Mouse (Mus musculus) neural tube, embryonic 13.5 days (tissue): Measurements from ENCODE around the gene Sema7a. TPM values are rescaled to one million over a fixed set of nuclear protein-coding genes. Genes with fewer than 3 reads are reported as not detected.

Experiments used
- ATAC-seq: fragments of 200-750 bp; cut with Nextera tagmentation; 2 replicates; pipeline ENCODE4 v1.8.0; 2017; ENCODE audit warnings: low read depth, mild to moderate bottlenecking, moderate TSS enrichment, moderate library complexity
- H3K27ac ChIP-seq: fragments of 300-500 bp; sonication (generic); replicated peaks from 2 replicates; pipeline ENCODE4 v1.5.1; 2015; ENCODE audit warnings: moderate library complexity, mild to moderate bottlenecking, inconsistent platforms
- H3K27me3 ChIP-seq: fragments of 300-500 bp; sonication (generic); 2 replicates; pipeline ENCODE4 v1.6.1; 2015; ENCODE audit warnings: mild to moderate bottlenecking, inconsistent platforms
- H3K36me3 ChIP-seq: fragments of 300-500 bp; sonication (generic); 2 replicates; pipeline ENCODE4 v1.6.1; 2015; ENCODE audit warnings: mild to moderate bottlenecking, inconsistent platforms
- H3K4me1 ChIP-seq: fragments of 300-500 bp; sonication (generic); replicated peaks from 2 replicates; pipeline ENCODE4 v1.6.1; 2015; ENCODE audit warnings: inconsistent platforms
- H3K4me2 ChIP-seq: fragments of 300-500 bp; sonication (generic); 2 replicates; pipeline ENCODE4 v1.6.1; 2015; ENCODE audit warnings: inconsistent platforms, mild to moderate bottlenecking, moderate library complexity
- H3K4me3 ChIP-seq: fragments of 300-500 bp; sonication (generic); 2 replicates; pipeline ENCODE4 v1.5.1; 2015; ENCODE audit warnings: mild to moderate bottlenecking, inconsistent platforms
- H3K9ac ChIP-seq: fragments of 300-500 bp; sonication (generic); 2 replicates; pipeline ENCODE4 v1.6.1; 2015; ENCODE audit warnings: moderate library complexity, mild to moderate bottlenecking, inconsistent platforms
- H3K9me3 ChIP-seq: fragments of 300-500 bp; sonication (generic); 2 replicates; pipeline ENCODE4 v1.6.1; 2016; ENCODE audit warnings: inconsistent platforms
- WGBS: fragments of 180-500 bp; shearing (Covaris S2); methylation state at CpG from one replicate; pipeline ENCODE4 v1.1.7; 2015; 5-methylcytosine and 5-hydroxymethylcytosine counted together
- polyA plus RNA-seq: library from polyadenylated mRNA; unstranded; fragments of >200 nt; fragmentation: Nextera tagmentation; extraction: Ambion mirVana; gene quantifications from 2 replicates; pipeline ENCODE4 v1.2.1, GENCODE M21; 2015

The Sema7a gene
- polyA plus RNA-seq, 1 experiment from 2014 or later, result 1.8 TPM

DNA sequence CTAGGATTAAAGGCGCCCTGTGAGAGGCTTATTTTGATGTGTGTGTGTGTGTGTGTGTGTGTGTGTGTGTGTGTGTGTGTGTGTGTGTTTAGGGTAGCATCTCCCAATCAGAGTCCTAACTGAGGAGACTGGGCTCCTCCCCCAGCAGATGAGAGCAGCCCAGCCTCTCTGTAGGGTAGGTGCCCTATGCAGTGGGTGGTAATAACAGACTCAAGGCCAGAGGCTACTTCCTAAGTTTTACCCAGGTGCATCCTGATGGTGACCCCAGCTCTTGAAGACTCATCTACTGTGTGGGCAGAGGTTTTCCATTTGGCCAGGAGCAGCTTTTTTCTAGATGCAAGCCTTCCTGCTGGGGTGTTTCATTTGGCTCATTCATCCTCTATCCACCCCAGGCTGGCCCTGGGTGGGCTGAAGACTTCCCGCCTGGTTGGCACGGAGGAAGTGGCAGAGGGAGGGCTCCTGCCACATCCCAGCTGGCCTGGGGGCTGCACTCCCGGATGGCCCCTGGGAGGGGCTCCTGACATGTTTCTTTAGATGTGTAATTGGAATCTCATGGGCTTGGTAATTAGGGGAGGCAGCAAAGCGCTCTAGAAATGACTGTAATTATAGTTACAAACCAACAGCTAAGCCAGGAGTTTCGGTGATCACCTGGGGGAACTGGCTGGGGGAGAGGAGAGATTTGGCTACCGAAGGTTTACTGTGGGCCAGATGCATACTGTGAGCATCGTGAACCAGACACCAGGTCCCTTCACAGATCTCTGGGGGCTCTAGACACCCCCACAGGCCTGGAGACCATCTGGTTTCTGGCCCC, 53.1 kb downstream of the Sema7a start:
- ATAC-seq, result no peak
- Histone ChIP-seq H3K4me2 (no peak overlapping the region), H3K9ac (0 out of 2 replicates have a peak overlapping the region, but pooled peaks have one; percentile 9), H3K27ac (peak overlapping the region; percentile 52; the same call in 1 of the 2 replicates), H3K4me1 (peaks cover 16% of the 10 kb centered on the region), H3K4me3 (no peak overlapping the region), H3K9me3 (no peaks in the 10 kb centered on the region), H3K27me3 (peaks cover 18% of the 10 kb centered on the region), H3K36me3 (no peaks in the 10 kb centered on the region)
- WGBS, result 36% methylated on average over 8 of the region's 8 CpGs

DNA sequence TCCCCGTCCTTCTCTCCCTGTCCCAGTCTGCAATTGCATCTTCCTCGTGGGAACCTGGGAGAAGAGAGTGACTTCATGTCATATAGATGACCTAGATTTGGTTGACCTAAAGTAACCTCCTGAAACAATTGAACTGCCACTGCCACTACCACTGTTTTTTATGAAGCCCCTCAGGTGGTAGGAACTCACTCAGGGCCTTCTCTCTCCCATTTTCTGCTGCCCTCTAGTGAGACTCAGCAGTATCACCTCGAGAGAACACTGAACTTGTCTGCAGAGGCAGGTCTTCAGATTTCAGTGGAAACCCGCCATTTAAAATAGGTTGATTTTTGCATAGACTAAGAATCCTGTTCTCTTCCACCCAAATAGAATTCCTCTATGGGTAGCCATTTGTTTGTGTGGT, 55.4 kb downstream of the Sema7a start:
- no peak overlapping the region for H3K4me3 ChIP-seq
- ATAC-seq, result no peak
- no peak overlapping the region for H3K4me2 ChIP-seq
- H3K9ac ChIP-seq, result no peak overlapping the region
- H3K9me3 ChIP-seq, result no peaks in the 10 kb centered on the region
- no peak overlapping the region for H3K27ac ChIP-seq
- peaks cover 19% of the 10 kb centered on the region for H3K4me1 ChIP-seq
- H3K27me3 ChIP-seq, result peaks cover 31% of the 10 kb centered on the region
- no peaks in the 10 kb centered on the region for H3K36me3 ChIP-seq
- 39% methylated on average over 4 of the region's 4 CpGs for WGBS

GRCm38 (mm10) chr9:57997511-57998031, 57.7 kb downstream of the Sema7a start:
- peak overlapping the region; percentile 36 for H3K4me3 ChIP-seq
- H3K4me2 ChIP-seq, result peak overlapping the region; percentile 69
- H3K4me1 ChIP-seq, result peaks cover 19% of the 10 kb centered on the region
- WGBS, result 16% methylated on average over 13 of the region's 13 CpGs
- no peaks in the 10 kb centered on the region for H3K36me3 ChIP-seq
- no peak overlapping the region for H3K27ac ChIP-seq
- peak overlapping the region; percentile 55 for H3K9ac ChIP-seq
- H3K9me3 ChIP-seq, result no peaks in the 10 kb centered on the region
- no peak; the same call in 1 of the 2 replicates for ATAC-seq
- H3K27me3 ChIP-seq, result peaks cover 31% of the 10 kb centered on the region

DNA sequence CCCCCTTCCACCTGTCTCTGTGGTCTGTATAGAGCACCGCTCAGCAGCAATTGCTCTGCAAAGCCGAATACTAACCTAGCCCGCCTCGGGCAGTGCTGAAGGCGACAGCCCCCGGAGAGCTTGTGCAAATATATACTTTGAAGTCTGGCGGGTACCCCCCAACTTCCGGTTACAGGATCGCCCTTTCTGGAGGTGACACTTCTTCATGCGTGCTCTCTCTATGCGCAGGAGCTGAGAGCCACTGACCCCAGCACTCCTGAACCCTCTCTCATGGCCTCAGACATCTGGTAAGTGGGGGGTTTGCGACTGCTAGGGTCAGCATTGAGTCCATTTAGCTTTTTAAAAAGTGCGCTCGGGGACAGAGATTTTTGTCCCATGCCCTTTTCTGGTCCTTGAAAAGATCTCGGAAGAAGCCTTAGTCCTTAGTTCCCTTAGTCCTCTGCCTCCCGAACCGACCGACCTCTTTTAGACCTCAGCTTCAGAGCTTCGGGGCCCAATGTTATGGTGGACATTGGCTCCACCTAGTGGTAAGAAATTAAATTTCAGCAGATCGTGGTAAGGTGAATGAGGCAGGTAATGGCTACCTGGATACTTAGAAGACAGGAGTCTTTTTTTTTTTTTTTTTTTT, 58.2 kb downstream of the Sema7a start:
- no peaks in the 10 kb centered on the region for H3K9me3 ChIP-seq
- peak overlapping the region; percentile 55 for H3K9ac ChIP-seq
- H3K36me3 ChIP-seq, result no peaks in the 10 kb centered on the region
- peak overlapping the region; percentile 69 for H3K4me2 ChIP-seq
- H3K27ac ChIP-seq, result no peak overlapping the region
- 1% methylated on average over 20 of the region's 20 CpGs for WGBS
- H3K27me3 ChIP-seq, result peaks cover 31% of the 10 kb centered on the region
- H3K4me3 ChIP-seq, result peak overlapping the region; percentile 36
- H3K4me1 ChIP-seq, result peaks cover 14% of the 10 kb centered on the region
- ATAC-seq, result peak; percentile 95

DNA sequence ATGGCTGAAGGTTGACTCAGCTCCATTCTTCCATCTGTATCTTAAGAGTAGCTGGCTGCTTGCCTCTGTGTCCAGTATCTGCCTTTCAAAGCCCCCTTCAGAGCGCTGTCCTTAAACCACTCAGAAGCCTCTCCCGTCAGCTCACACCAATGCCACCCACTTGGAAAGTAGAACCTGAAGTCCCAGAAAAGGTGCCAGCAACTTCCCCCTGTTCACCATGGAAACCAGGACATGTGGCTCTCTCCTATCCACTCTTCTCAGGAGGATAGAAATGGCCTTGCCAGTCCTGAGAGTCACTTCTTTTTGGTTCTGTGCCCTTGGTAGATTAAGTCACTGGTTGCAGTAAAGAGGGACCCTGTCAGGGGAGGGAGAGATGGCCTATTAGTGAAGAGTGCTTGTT, 58.8 kb downstream of the Sema7a start:
- H3K4me3 ChIP-seq, result no peak overlapping the region
- H3K4me2 ChIP-seq, result no peak overlapping the region
- 47% methylated on average over 2 of the region's 2 CpGs for WGBS
- no peak for ATAC-seq
- peaks cover 9% of the 10 kb centered on the region for H3K4me1 ChIP-seq
- peaks cover 31% of the 10 kb centered on the region for H3K27me3 ChIP-seq
- H3K9ac ChIP-seq, result no peak overlapping the region
- no peak overlapping the region for H3K27ac ChIP-seq
- H3K36me3 ChIP-seq, result no peaks in the 10 kb centered on the region
- H3K9me3 ChIP-seq, result no peaks in the 10 kb centered on the region

DNA sequence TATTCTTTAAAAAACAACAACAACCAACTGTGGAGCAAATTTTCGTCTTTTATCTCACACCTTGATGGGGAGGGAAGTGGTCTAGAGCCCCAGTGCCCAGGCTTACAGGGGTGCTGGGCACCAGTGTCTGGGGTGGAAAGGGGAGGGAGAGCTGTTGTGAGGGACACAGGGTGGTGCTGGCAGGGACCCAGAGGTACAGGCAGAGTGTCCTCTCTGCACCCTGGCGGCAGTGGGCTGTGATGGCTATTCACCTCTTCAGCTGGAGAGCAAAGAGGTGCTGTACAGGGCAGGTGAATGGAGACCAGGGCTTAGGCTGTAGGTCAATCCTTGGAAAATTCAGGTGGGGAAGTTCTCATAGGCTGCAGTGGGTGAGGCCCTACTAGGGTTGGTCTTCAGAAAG, 59.8 kb downstream of the Sema7a start:
- no peaks in the 10 kb centered on the region for H3K36me3 ChIP-seq
- no peaks in the 10 kb centered on the region for H3K9me3 ChIP-seq
- H3K4me1 ChIP-seq, result peaks cover 9% of the 10 kb centered on the region
- peaks cover 31% of the 10 kb centered on the region for H3K27me3 ChIP-seq
- no peak overlapping the region for H3K9ac ChIP-seq
- H3K27ac ChIP-seq, result no peak overlapping the region
- H3K4me3 ChIP-seq, result no peak overlapping the region
- no peak for ATAC-seq
- WGBS, result 51% methylated on average over 2 of the region's 2 CpGs
- H3K4me2 ChIP-seq, result no peak overlapping the region

DNA sequence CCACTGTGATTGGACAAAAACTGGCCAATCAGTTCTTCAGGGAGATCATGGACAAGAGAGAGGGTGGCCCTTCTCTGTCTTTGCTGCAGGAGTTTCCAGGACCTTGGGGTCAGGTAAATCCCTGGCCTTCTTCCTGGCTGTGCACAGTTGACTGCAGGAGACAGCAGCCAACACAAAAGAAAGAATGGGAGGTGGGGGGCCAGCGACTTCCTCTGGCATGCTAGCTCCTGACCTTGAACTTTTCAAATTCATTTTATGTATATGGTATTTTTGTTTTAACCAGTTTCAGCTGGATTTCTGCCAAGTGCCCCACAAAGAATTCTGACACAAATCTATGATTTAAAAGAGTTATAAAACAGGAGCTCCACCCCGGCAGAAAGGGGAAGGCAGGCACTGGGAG, 63.4 kb downstream of the Sema7a start:
- no peaks in the 10 kb centered on the region for H3K9me3 ChIP-seq
- no peak for ATAC-seq
- no peak overlapping the region for H3K4me2 ChIP-seq
- H3K4me1 ChIP-seq, result peaks cover 3% of the 10 kb centered on the region
- H3K27me3 ChIP-seq, result peaks cover 12% of the 10 kb centered on the region
- H3K27ac ChIP-seq, result no peak overlapping the region
- H3K36me3 ChIP-seq, result no peaks in the 10 kb centered on the region
- no peak overlapping the region for H3K9ac ChIP-seq
- 35% methylated on average over 2 of the region's 2 CpGs for WGBS
- no peak overlapping the region for H3K4me3 ChIP-seq

- Histone ChIP-seq H3K27ac (no peak within 1 kb of the TSS), H3K9me3 (no peaks in the 10 kb centered on the region), H3K36me3 (no peaks in the 10 kb centered on the region), H3K4me3 (no peak within 1 kb of the TSS), H3K9ac (no peak within 1 kb of the TSS), H3K4me1 (peaks cover 16% of the 10 kb centered on the region), H3K4me2 (no peak within 1 kb of the TSS), H3K27me3 (no peaks in the 10 kb centered on the region)
- WGBS, result 87% methylated on average over 16 of the region's 16 CpGs
- ATAC-seq, result no peak
Observed at GRCm38 (mm10) chr9:58005753-58006461, 66.0 kb downstream of the Sema7a start, which contains the start of gene Cyp11a1. TSS of gene Cyp11a1 (plus strand) at chr9:58006411.

- ATAC-seq, result peak; percentile 77
- Histone ChIP-seq H3K36me3 (no peaks in the 10 kb centered on the region), H3K4me3 (peak overlapping the region; percentile 18), H3K27me3 (no peaks in the 10 kb centered on the region), H3K9ac (peak overlapping the region; percentile 68), H3K9me3 (no peaks in the 10 kb centered on the region), H3K27ac (peak overlapping the region; percentile 91), H3K4me1 (peaks cover 16% of the 10 kb centered on the region), H3K4me2 (peak overlapping the region; percentile 48)
- whole genome bisulfite sequencing, result 52% methylated on average over 12 of the region's 12 CpGs
Observed at GRCm38 (mm10) chr9:58008336-58009014, 68.6 kb downstream of the Sema7a start.

GRCm38 (mm10) chr9:58009015-58009362, 69.1 kb downstream of the Sema7a start:
- H3K9ac ChIP-seq, result peak overlapping the region; percentile 68
- H3K9me3 ChIP-seq, result no peaks in the 10 kb centered on the region
- peak overlapping the region; percentile 91 for H3K27ac ChIP-seq
- peak; percentile 96 for ATAC-seq
- H3K4me3 ChIP-seq, result peak overlapping the region; percentile 18
- no peaks in the 10 kb centered on the region for H3K36me3 ChIP-seq
- 3% methylated on average over 6 of the region's 6 CpGs for WGBS
- peaks cover 16% of the 10 kb centered on the region for H3K4me1 ChIP-seq
- no peaks in the 10 kb centered on the region for H3K27me3 ChIP-seq
- H3K4me2 ChIP-seq, result peak overlapping the region; percentile 48

- Histone ChIP-seq H3K9ac (no peak overlapping the region), H3K27ac (peak overlapping the region; percentile 91), H3K27me3 (no peaks in the 10 kb centered on the region), H3K4me1 (peaks cover 16% of the 10 kb centered on the region), H3K36me3 (no peaks in the 10 kb centered on the region), H3K4me2 (no peak overlapping the region), H3K4me3 (no peak overlapping the region), H3K9me3 (no peaks in the 10 kb centered on the region)
- WGBS, result 42% methylated on average over 3 of the region's 3 CpGs
- ATAC-seq, result peak; percentile 28; the same call in 1 of the 2 replicates
Observed at GRCm38 (mm10) chr9:58009588-58009987, 69.7 kb downstream of the Sema7a start.
